Mouse (Mus musculus): Measurements from ENCODE around the gene 4933414I15Rik. TPM values are rescaled to one million over a fixed set of nuclear protein-coding genes. Genes with fewer than 3 reads are reported as not detected.

4933414I15Rik gene
- total RNA-seq (2023): not detected

GRCm38 (mm10) chr11:50943506-50943905, at the start of gene 4933414I15Rik:
Gene 4933414I15Rik (minus strand): TSS chr11:50943765.

GRCm38 (mm10) chr11:50981667-50982066, 38.1 kb upstream of the 4933414I15Rik start, which contains the start of gene Olfr1377:
Gene Olfr1377 (plus strand): TSS chr11:50981967.

GRCm38 (mm10) chr11:50966230-50966629, 22.7 kb upstream of the 4933414I15Rik start, which contains the start of gene Olfr1378:
Gene Olfr1378 (plus strand): TSS chr11:50966530.

GRCm38 (mm10) chr11:50953665-50954064, 10.1 kb upstream of the 4933414I15Rik start, which contains the start of gene Prop1:
Gene Prop1 (minus strand): TSS chr11:50953765.

GRCm38 (mm10) chr11:50931451-50931866, 12.1 kb downstream of the 4933414I15Rik start, which contains the start of gene Zfp354b:
Gene Zfp354b (minus strand): TSS chr11:50931633.

GRCm38 (mm10) chr11:50915671-50916320, 27.8 kb downstream of the 4933414I15Rik start, which contains the start of gene Zfp2:
Gene Zfp2 (minus strand): TSS chr11:50916165.

Other genes with a start within 250 kb of the 4933414I15Rik start
- gene Zfp354c, start 116.0 kb downstream of the 4933414I15Rik start, total RNA-seq (2023): 14.7 TPM
- gene Zfp879, start 102.2 kb downstream of the 4933414I15Rik start, total RNA-seq (2023): 0.62 TPM
- 8.7 TPM for gene Grm6, start 93.1 kb downstream of the 4933414I15Rik start, total RNA-seq (2023)
- gene Zfp454, start 56.1 kb downstream of the 4933414I15Rik start, total RNA-seq (2023): not detected
- 2.3 TPM for gene Zfp2, start 27.6 kb downstream of the 4933414I15Rik start, total RNA-seq (2023)
- gene Zfp354b, start 12.1 kb downstream of the 4933414I15Rik start, total RNA-seq (2023): not detected
- not detected for gene Prop1, start 10.0 kb upstream of the 4933414I15Rik start, total RNA-seq (2023)
- not detected for gene Olfr1378, start 22.8 kb upstream of the 4933414I15Rik start, total RNA-seq (2023)
- not detected for gene Olfr1377, start 38.2 kb upstream of the 4933414I15Rik start, total RNA-seq (2023)
- gene Olfr51, start 59.8 kb upstream of the 4933414I15Rik start, total RNA-seq (2023): not detected
- gene Olfr54, start 70.5 kb upstream of the 4933414I15Rik start, total RNA-seq (2023): not detected
- gene Olfr1375, start 104.3 kb upstream of the 4933414I15Rik start, total RNA-seq (2023): not detected
- not detected for gene Zfp354a, start 115.5 kb upstream of the 4933414I15Rik start, total RNA-seq (2023)